Mouse (Mus musculus) gastrocnemius, postnatal 14 days (tissue): ENCODE measurements around the gene Dbnl. TPM values are rescaled to one million over a fixed set of nuclear protein-coding genes. Genes with fewer than 3 reads are reported as not detected.
"Not testable (repeated sequence)": the region's sequence is repeated elsewhere in the genome, so short reads cannot be mapped to it uniquely, and the experiment has no call there.

Experiments used
- DNase-seq: peaks from one replicate; pipeline ENCODE4 v3.0.0; 2021; ENCODE audit warnings: mixed read lengths
- intact Hi-C: fragments of 180-260 bp; cut with DNase I; formaldehyde crosslinking; loops from one replicate; pipeline ENCODE4 v1.15.1; 2025; ENCODE audit warnings: low total_unique reads
- total RNA-seq, 2 experiments: library from RNA; stranded (reverse); gene quantifications; 2 replicates each; pipeline ENCODE4 v1.2.3; 2021

The Dbnl gene
- total RNA-seq, 2 experiments from 2014 or later, result 18.7 to 21.6 TPM

- intact Hi-C loops, result loop anchor here (5.0 kb wide), 1 partner anchor 92 kb away; no protein-coding TSS in a partner anchor
These were observed 1.6 kb downstream of the Dbnl start for GRCm38 (mm10) chr11:5789754-5790333.

GRCm38 (mm10) chr11:5790431-5790830 is 2.1 kb downstream of the Dbnl start:
- intact Hi-C loops, result loop anchor here (5.0 kb wide), 1 partner anchor 92 kb away; no protein-coding TSS in a partner anchor
- no peak for DNase-seq

More at GRCm38 (mm10) chr11:5789754-5790333, 1.6 kb downstream of the Dbnl start:
- no peak for DNase-seq

- intact Hi-C loops, result no loop called here
- DNase-seq, result no peak
These were observed 7.0 kb downstream of the Dbnl start for GRCm38 (mm10) chr11:5795290-5795689.

- intact Hi-C loops, result no loop called here
- DNase-seq, result peak; percentile 49
These were observed 7.4 kb downstream of the Dbnl start for GRCm38 (mm10) chr11:5795706-5796105.

- DNase-seq, result no peak
- intact Hi-C loops, result no loop called here
These were observed 8.7 kb downstream of the Dbnl start for GRCm38 (mm10) chr11:5796939-5797338.

- intact Hi-C loops, result no loop called here
- DNase-seq, result no peak
These were observed 9.1 kb downstream of the Dbnl start for GRCm38 (mm10) chr11:5797371-5797770.

GRCm38 (mm10) chr11:5797928-5798327 is 9.6 kb downstream of the Dbnl start:
- no peak for DNase-seq
- intact Hi-C loops, result no loop called here

- intact Hi-C loops, result no loop called here
These were observed 11.6 kb downstream of the Dbnl start for GRCm38 (mm10) chr11:5799621-5800490.

GRCm38 (mm10) chr11:5801511-5801910 is 13.2 kb downstream of the Dbnl start:
- no peak for DNase-seq
- intact Hi-C loops, result no loop called here

More at GRCm38 (mm10) chr11:5799621-5800490, 11.6 kb downstream of the Dbnl start:
- DNase-seq, result peak; percentile 35

- intact Hi-C loops, result no loop called here
- peak; percentile 74 for DNase-seq
These were observed 13.7 kb downstream of the Dbnl start for GRCm38 (mm10) chr11:5802005-5802404.

- intact Hi-C loops, result no loop called here
- no peak for DNase-seq
These were observed 14.3 kb downstream of the Dbnl start for GRCm38 (mm10) chr11:5802457-5803217.

GRCm38 (mm10) chr11:5803551-5803981 is 15.3 kb downstream of the Dbnl start, which contains the start of gene Pgam2:
Pgam2 (minus strand) TSS chr11:5803733.
- intact Hi-C loops, result no loop called here
- peak; percentile 62 for DNase-seq

GRCm38 (mm10) chr11:5804174-5804573 is 15.9 kb downstream of the Dbnl start:
- intact Hi-C loops, result no loop called here
- DNase-seq, result no peak

- DNase-seq, result no peak
- intact Hi-C loops, result no loop called here
These were observed 17.4 kb downstream of the Dbnl start for GRCm38 (mm10) chr11:5805711-5806110.

- intact Hi-C loops, result no loop called here
- no peak for DNase-seq
These were observed 19.7 kb downstream of the Dbnl start for GRCm38 (mm10) chr11:5807956-5808355.

GRCm38 (mm10) chr11:5809487-5809886 is 21.2 kb downstream of the Dbnl start:
- DNase-seq, intact Hi-C loops: not testable (repeated sequence)

GRCm38 (mm10) chr11:5813381-5813780 is 25.1 kb downstream of the Dbnl start:
- DNase-seq, result no peak
- intact Hi-C loops, result no loop called here

GRCm38 (mm10) chr11:5819223-5819622 is 30.9 kb downstream of the Dbnl start:
- no peak for DNase-seq
- intact Hi-C loops, result no loop called here

GRCm38 (mm10) chr11:5825432-5825831 is 37.1 kb downstream of the Dbnl start:
- intact Hi-C loops, result no loop called here
- DNase-seq, result no peak

GRCm38 (mm10) chr11:5827931-5828330 is 39.6 kb downstream of the Dbnl start:
- intact Hi-C loops, result no loop called here
- no peak for DNase-seq
